Mouse (Mus musculus) C2C12 (cell line): ENCODE measurements at regions not wholly inside any gene's neighbourhood (a gene's known extent, or its start where the extent isn't known, plus 50 kb on each side); places are given as distances from the start of the nearest gene placed in this dataset.

Experiments
- H3K27me3 ChIP-seq: one replicate; pipeline ENCODE4 v1.6.1; 2011; ENCODE audit not compliant: control insufficient read depth, insufficient read depth, insufficient read length
- H3K36me3 ChIP-seq: one replicate; pipeline ENCODE4 v1.6.1; 2011; ENCODE audit not compliant: control insufficient read depth, insufficient read depth
- H3K4me3 ChIP-seq: one replicate; pipeline ENCODE4 v1.5.1; 2011; ENCODE audit warnings: mild to moderate bottlenecking, control low read depth; ENCODE audit not compliant: poor library complexity, insufficient read depth, severe bottlenecking
- H3K79me2 ChIP-seq: one replicate; pipeline ENCODE4 v1.6.1; 2011; ENCODE audit not compliant: control insufficient read depth, insufficient read depth
- H3K79me3 ChIP-seq: one replicate; pipeline ENCODE4 v1.6.1; 2011; ENCODE audit warnings: low read depth, control low read depth
- H3ac ChIP-seq: one replicate; pipeline ENCODE3; 2011; ENCODE audit warnings: low read depth; ENCODE audit not compliant: control insufficient read depth, insufficient read length
- CEBPB ChIP-seq: IDR thresholded peaks from one replicate; pipeline ENCODE4 v1.6.1; 2011; ENCODE audit warnings: low read depth, mild to moderate bottlenecking, control low read depth, moderate library complexity
- CTCF ChIP-seq: IDR thresholded peaks from one replicate; pipeline ENCODE4 v1.5.1; 2011; ENCODE audit not compliant: control insufficient read depth, insufficient read depth, insufficient read length
- FOSL1 ChIP-seq: IDR thresholded peaks from one replicate; pipeline ENCODE4 v1.8.0; 2011; ENCODE audit warnings: mild to moderate bottlenecking, low read length; ENCODE audit not compliant: poor library complexity, insufficient read depth, severe bottlenecking
- MAX ChIP-seq: IDR thresholded peaks from one replicate; pipeline ENCODE4 v1.6.1; 2011; ENCODE audit warnings: mild to moderate bottlenecking, control low read depth
- MYOD1 ChIP-seq: IDR thresholded peaks from one replicate; pipeline ENCODE4 v1.6.1; 2011; ENCODE audit warnings: low read depth; ENCODE audit not compliant: control insufficient read depth, insufficient read length
- MYOG ChIP-seq: IDR thresholded peaks from one replicate; pipeline ENCODE4 v1.6.1; 2011; ENCODE audit not compliant: control insufficient read depth, insufficient read length; ENCODE audit errors: extremely low read depth
- USF1 ChIP-seq: IDR thresholded peaks from one replicate; pipeline ENCODE4 v1.6.1; 2011; ENCODE audit warnings: low read depth, mild to moderate bottlenecking, control low read depth, moderate library complexity

DNA sequence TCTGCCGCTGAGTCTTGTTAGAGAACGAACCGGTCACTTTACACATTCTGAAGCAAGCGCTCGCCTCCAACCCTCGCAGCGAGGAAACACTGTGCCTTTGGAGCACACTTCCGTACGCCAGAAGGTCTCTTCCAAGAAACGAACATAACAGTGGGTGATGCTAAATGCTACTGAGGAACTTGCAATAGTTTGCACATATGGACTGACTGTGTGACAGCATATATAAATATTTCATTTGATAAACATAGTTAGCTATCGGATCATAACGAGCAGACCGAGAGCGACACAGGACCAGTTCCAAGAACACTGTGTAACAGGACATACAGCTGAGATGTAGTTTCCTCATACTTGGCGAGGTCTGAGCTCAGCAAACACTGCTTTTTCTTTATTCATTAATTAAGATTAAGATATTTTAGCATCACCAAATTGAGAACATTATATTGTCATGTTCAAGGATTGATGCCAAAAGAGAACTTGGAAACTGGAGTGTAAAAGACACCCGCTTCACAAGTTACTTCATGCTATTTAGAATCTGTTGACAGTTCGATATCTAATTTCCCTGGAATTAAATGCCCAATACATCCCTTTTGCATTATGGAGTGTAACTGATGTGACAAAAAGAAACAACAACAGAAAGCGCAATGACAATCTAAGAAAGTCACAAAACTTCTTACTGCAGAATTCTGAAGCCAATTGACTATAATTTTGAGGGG lies 314.3 kb upstream of the Nrip1 start:
- no peak for TF ChIP-seq MYOD1
- no peak for TF ChIP-seq USF1
- TF ChIP-seq FOSL1: no peak
- TF ChIP-seq MAX: no peak
- TF ChIP-seq CTCF: no peak
- no peak for TF ChIP-seq MYOG
- TF ChIP-seq CEBPB: no peak
- Histone ChIP-seq H3K79me2 (no peaks in the 10 kb centered on the region), H3K4me3 (no peak overlapping the region), H3K36me3 (no peaks in the 10 kb centered on the region), H3K79me3 (no peaks in the 10 kb centered on the region), H3ac (no peak overlapping the region), H3K27me3 (no peaks in the 10 kb centered on the region)

DNA sequence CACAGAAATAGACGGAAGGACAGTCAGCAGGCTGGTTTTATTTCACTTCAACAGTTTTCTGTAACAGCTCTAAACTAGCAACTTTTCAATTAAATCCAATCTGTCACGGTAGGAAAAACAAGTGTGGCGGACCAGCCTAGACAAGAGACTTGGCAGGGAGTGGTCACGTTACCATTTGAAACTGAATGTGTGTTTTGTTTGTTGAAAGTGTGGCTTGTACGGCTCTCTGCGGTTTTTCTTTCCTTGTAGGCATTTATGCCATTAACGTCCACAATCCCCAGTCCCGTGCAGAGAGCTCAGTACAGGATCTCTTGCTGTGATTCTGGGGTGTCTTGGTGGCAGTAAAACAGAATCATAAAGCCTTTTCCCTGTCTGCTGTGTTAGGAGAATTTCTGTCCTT lies 311.9 kb upstream of the Nrip1 start:
- H3K79me2 ChIP-seq: no peaks in the 10 kb centered on the region
- no peak overlapping the region for H3ac ChIP-seq
- H3K27me3 ChIP-seq: no peaks in the 10 kb centered on the region
- no peaks in the 10 kb centered on the region for H3K36me3 ChIP-seq
- H3K79me3 ChIP-seq: no peaks in the 10 kb centered on the region
- no peak for TF ChIP-seq USF1
- no peak for TF ChIP-seq CTCF
- TF ChIP-seq MAX: no peak
- no peak for TF ChIP-seq CEBPB
- TF ChIP-seq FOSL1: no peak
- TF ChIP-seq MYOG: no peak
- no peak for TF ChIP-seq MYOD1
- H3K4me3 ChIP-seq: no peak overlapping the region

DNA sequence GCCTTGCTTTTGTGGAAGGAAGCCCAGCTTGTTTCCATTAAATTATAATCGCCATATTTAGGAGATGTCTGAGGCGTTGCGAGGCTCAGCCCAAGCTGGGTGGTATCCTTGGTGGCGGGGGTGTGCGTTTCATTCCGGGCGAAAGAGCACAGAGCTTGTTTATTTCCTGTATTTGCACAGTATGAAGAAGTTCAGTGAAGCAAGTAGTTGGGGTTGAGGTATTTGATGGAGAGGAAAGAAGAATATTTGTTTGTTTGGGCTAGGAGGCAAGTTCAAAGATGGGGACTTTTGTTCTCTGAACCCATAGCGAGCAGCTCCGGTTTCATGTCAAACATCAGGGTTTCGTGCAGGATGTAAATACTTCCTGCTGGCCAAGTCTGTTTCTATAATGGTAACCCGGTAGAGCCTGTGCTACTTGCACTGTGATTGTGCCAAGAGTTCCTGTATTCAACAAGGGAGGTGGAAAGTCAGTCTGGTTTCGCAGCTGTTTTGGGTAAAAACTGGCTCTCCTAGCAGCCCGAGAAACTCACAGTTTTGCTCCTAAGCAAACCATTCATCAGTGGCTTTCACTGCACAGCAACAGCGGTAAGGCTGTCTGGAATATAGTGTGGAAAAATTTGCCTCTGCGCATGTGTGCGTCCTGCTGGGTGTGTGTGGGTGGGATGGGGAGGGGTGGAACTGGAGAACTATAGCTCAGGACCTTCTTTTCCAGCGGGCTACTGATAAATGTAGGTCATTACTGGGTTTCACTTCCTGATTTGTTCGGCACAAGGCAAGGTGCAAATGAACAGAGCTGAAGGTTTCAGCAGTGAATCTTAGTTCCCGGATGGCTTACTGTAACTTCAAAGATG lies 306.7 kb upstream of the Nrip1 start:
- Histone ChIP-seq H3K79me2 (no peaks in the 10 kb centered on the region), H3K79me3 (no peaks in the 10 kb centered on the region), H3K4me3 (no peak overlapping the region), H3ac (no peak overlapping the region), H3K36me3 (no peaks in the 10 kb centered on the region), H3K27me3 (no peaks in the 10 kb centered on the region)
- TF ChIP-seq MYOD1 (no peak), CEBPB (no peak), CTCF (no peak), FOSL1 (no peak), USF1 (no peak), MYOG (no peak), MAX (no peak)

DNA sequence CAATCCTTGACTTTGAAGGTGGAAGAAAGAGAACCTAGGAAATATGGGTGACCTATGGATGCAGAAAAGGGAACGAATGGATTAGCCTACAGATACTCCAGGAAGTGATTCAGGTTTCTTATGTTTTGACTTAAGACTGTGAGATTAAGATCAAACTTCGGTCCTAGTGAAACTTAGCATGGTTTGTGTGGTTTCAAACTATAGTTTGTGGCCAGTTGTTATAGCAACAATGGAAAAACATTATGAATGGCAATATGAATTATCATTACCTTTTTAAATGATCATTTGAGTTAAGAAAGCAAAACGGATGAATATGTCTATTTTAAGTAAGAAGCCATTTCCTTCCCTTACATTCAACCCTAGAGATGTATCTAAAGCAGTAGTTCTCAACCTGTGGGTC lies 305.3 kb upstream of the Nrip1 start:
- no peak overlapping the region for H3K4me3 ChIP-seq
- H3K27me3 ChIP-seq: no peaks in the 10 kb centered on the region
- no peaks in the 10 kb centered on the region for H3K36me3 ChIP-seq
- no peak for TF ChIP-seq MAX
- no peak for TF ChIP-seq MYOG
- no peak for TF ChIP-seq FOSL1
- no peak for TF ChIP-seq CEBPB
- no peak for TF ChIP-seq CTCF
- TF ChIP-seq USF1: no peak
- no peak for TF ChIP-seq MYOD1
- H3K79me2 ChIP-seq: no peaks in the 10 kb centered on the region
- no peaks in the 10 kb centered on the region for H3K79me3 ChIP-seq
- no peak overlapping the region for H3ac ChIP-seq

DNA sequence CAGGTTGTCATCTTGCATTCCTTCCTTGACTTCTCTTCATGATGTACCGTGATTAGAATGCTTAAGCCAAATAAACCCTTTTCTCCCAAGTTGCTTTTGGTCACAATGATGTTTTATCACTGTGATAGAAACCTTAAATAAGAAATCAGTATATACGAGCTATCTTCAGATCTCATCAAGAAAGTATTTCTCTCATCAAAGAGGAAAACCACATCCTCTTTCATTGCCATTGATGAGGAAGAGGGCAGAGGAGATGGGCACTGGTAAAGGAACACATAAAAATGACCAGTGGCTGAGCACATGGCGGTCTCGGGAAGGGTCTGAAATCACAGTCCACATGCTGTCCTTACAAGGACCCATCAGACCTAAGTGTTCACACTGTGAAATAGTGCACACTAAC lies 296.2 kb upstream of the Nrip1 start:
- Histone ChIP-seq H3K27me3 (no peaks in the 10 kb centered on the region), H3ac (no peak overlapping the region), H3K4me3 (no peak overlapping the region), H3K36me3 (no peaks in the 10 kb centered on the region), H3K79me3 (no peaks in the 10 kb centered on the region), H3K79me2 (no peaks in the 10 kb centered on the region)
- TF ChIP-seq MAX (no peak), CTCF (no peak), CEBPB (no peak), MYOD1 (no peak), MYOG (no peak), USF1 (no peak), FOSL1 (no peak)

DNA sequence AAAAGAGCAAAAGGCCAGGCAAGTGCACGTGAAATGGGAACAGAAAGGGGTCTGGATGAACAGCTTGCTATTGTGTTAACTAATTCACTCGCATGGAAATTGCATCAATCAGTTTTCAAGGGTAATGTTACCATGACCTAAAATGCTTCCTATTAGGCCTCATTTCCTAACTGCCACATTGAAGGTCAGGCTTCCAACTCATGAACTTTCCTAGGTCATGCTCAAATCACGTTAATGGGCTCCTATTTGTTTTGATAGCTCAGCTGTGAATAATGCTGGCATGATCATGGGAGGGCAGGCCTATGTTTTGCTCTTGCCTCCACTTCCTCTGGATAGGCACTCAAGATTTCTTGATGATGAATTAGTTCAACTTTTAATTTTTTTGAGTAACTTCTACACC lies 293.4 kb upstream of the Nrip1 start:
- no peak overlapping the region for H3ac ChIP-seq
- no peaks in the 10 kb centered on the region for H3K36me3 ChIP-seq
- no peak overlapping the region for H3K4me3 ChIP-seq
- no peaks in the 10 kb centered on the region for H3K79me2 ChIP-seq
- no peak for TF ChIP-seq USF1
- no peak for TF ChIP-seq CTCF
- TF ChIP-seq MYOD1: no peak
- no peak for TF ChIP-seq FOSL1
- TF ChIP-seq MYOG: no peak
- TF ChIP-seq MAX: no peak
- no peak for TF ChIP-seq CEBPB
- no peaks in the 10 kb centered on the region for H3K27me3 ChIP-seq
- H3K79me3 ChIP-seq: no peaks in the 10 kb centered on the region
